Mouse (Mus musculus) embryonic facial prominence, embryonic 12.5 days (tissue): ENCODE results near the gene Gcm1. TPM values are rescaled to one million over a fixed set of nuclear protein-coding genes. Genes with fewer than 3 reads are reported as not detected.
"Not testable (repeated sequence)": the region's sequence is repeated elsewhere in the genome, so short reads cannot be mapped to it uniquely, and the experiment has no call there.

ENCODE experiments used
- ATAC-seq: fragments of 200-750 bp; cut with Nextera tagmentation; 2 replicates; pipeline ENCODE4 v1.8.0; 2017; ENCODE audit not compliant: insufficient number of reproducible peaks, insufficient read depth, low FRiP score, low TSS enrichment
- H3K27ac ChIP-seq: fragments of 300-500 bp; sonication (generic); 2 replicates; pipeline ENCODE4 v1.5.1; 2016; ENCODE audit warnings: mild to moderate bottlenecking
- H3K27me3 ChIP-seq: fragments of 300-500 bp; sonication (generic); 2 replicates; pipeline ENCODE4 v1.6.1; 2016; ENCODE audit warnings: mild to moderate bottlenecking, moderate library complexity
- H3K36me3 ChIP-seq: fragments of 300-500 bp; sonication (generic); 2 replicates; pipeline ENCODE4 v1.6.1; 2016; ENCODE audit warnings: mild to moderate bottlenecking
- H3K4me1 ChIP-seq: fragments of 300-500 bp; sonication (generic); 2 replicates; pipeline ENCODE4 v1.6.1; 2016
- H3K4me2 ChIP-seq: fragments of 300-500 bp; sonication (generic); replicated peaks from 2 replicates; pipeline ENCODE4 v1.6.1; 2016; ENCODE audit warnings: mild to moderate bottlenecking, moderate library complexity
- H3K4me3 ChIP-seq: fragments of 300-500 bp; sonication (generic); 2 replicates; pipeline ENCODE4 v1.5.1; 2016; ENCODE audit warnings: mild to moderate bottlenecking
- H3K9ac ChIP-seq: fragments of 300-500 bp; sonication (generic); 2 replicates; pipeline ENCODE4 v1.6.1; 2016; ENCODE audit warnings: mild to moderate bottlenecking, moderate library complexity
- H3K9me3 ChIP-seq: fragments of 300-500 bp; sonication (generic); 2 replicates; pipeline ENCODE4 v1.6.1; 2016; ENCODE audit warnings: mild to moderate bottlenecking, moderate library complexity
- WGBS: fragments of 180-500 bp; shearing (Covaris S2); methylation state at CpG from one replicate; pipeline ENCODE4 v1.1.7; 2016; 5-methylcytosine and 5-hydroxymethylcytosine counted together
- polyA plus RNA-seq: library from polyadenylated mRNA; unstranded; fragments of >200 nt; fragmentation: Nextera tagmentation; extraction: Ambion mirVana; gene quantifications from 2 replicates; pipeline ENCODE4 v1.2.1, GENCODE M21; 2016

Gcm1 gene
- polyA plus RNA-seq, 1 experiment from 2014 or later = 0.18 TPM

GRCm38 (mm10) chr9:78050452-78050970 lies 1.2 kb upstream of the Gcm1 start:
- H3K4me3 ChIP-seq = no peak overlapping the region
- H3K4me1 ChIP-seq = no peaks in the 10 kb centered on the region
- WGBS = 32% methylated on average over 5 of the region's 5 CpGs
- no peak for ATAC-seq
- H3K4me2 ChIP-seq = no peak overlapping the region
- H3K9me3 ChIP-seq = no peaks in the 10 kb centered on the region
- no peak overlapping the region for H3K9ac ChIP-seq
- H3K36me3 ChIP-seq = no peaks in the 10 kb centered on the region
- H3K27me3 ChIP-seq = no peaks in the 10 kb centered on the region
- H3K27ac ChIP-seq = no peak overlapping the region

- no peak overlapping the region for H3K9ac ChIP-seq
- no peaks in the 10 kb centered on the region for H3K9me3 ChIP-seq
- H3K4me3 ChIP-seq = no peak overlapping the region
- H3K4me1 ChIP-seq = no peaks in the 10 kb centered on the region
- ATAC-seq = no peak
- H3K27me3 ChIP-seq = no peaks in the 10 kb centered on the region
- H3K36me3 ChIP-seq = no peaks in the 10 kb centered on the region
- H3K27ac ChIP-seq = no peak overlapping the region
- 63% methylated on average over 8 of the region's 8 CpGs for WGBS
- no peak overlapping the region for H3K4me2 ChIP-seq
Observed at GRCm38 (mm10) chr9:78053821-78054220, 2.1 kb downstream of the Gcm1 start.

- H3K9ac ChIP-seq = no peak overlapping the region
- no peak overlapping the region for H3K4me2 ChIP-seq
- no peak overlapping the region for H3K27ac ChIP-seq
- H3K27me3 ChIP-seq = no peaks in the 10 kb centered on the region
- ATAC-seq = no peak
- no peak overlapping the region for H3K4me3 ChIP-seq
- 81% methylated on average over 3 of the region's 3 CpGs for WGBS
- no peaks in the 10 kb centered on the region for H3K4me1 ChIP-seq
- H3K36me3 ChIP-seq = no peaks in the 10 kb centered on the region
- no peaks in the 10 kb centered on the region for H3K9me3 ChIP-seq
Observed at GRCm38 (mm10) chr9:78054298-78054697, 2.6 kb downstream of the Gcm1 start.

- no peak overlapping the region for H3K27ac ChIP-seq
- no peak overlapping the region for H3K9ac ChIP-seq
- H3K27me3 ChIP-seq = no peaks in the 10 kb centered on the region
- ATAC-seq = no peak
- no peaks in the 10 kb centered on the region for H3K9me3 ChIP-seq
- H3K4me2 ChIP-seq = no peak overlapping the region
- no peak overlapping the region for H3K4me3 ChIP-seq
- peaks cover 7% of the 10 kb centered on the region; the same call in 1 of the 2 replicates for H3K4me1 ChIP-seq
- 77% methylated on average over 16 of the region's 16 CpGs for WGBS
- H3K36me3 ChIP-seq = no peaks in the 10 kb centered on the region
Observed at GRCm38 (mm10) chr9:78059525-78060120, 7.9 kb downstream of the Gcm1 start.

GRCm38 (mm10) chr9:78062392-78062791 lies 10.7 kb downstream of the Gcm1 start:
- WGBS = 78% methylated on average over 9 of the region's 9 CpGs
- no peak overlapping the region for H3K9ac ChIP-seq
- no peak for ATAC-seq

GRCm38 (mm10) chr9:78064121-78064520 lies 12.4 kb downstream of the Gcm1 start:
- 44% methylated on average over 10 of the region's 10 CpGs for WGBS
- H3K4me2 ChIP-seq = no peak overlapping the region
- H3K27me3 ChIP-seq = no peaks in the 10 kb centered on the region
- 0 out of 2 replicates have a peak overlapping the region, but pooled peaks have one; percentile 11 for H3K27ac ChIP-seq
- H3K9me3 ChIP-seq = no peaks in the 10 kb centered on the region
- ATAC-seq = 0 out of 2 replicates have a peak, but pooled peaks have one; percentile 28
- H3K36me3 ChIP-seq = no peaks in the 10 kb centered on the region
- peaks cover 7% of the 10 kb centered on the region; the same call in 1 of the 2 replicates for H3K4me1 ChIP-seq
- no peak overlapping the region for H3K4me3 ChIP-seq
- no peak overlapping the region for H3K9ac ChIP-seq

More at GRCm38 (mm10) chr9:78062392-78062791, 10.7 kb downstream of the Gcm1 start:
- peaks cover 7% of the 10 kb centered on the region; the same call in 1 of the 2 replicates for H3K4me1 ChIP-seq
- no peak overlapping the region for H3K4me3 ChIP-seq
- H3K27ac ChIP-seq = no peak overlapping the region
- H3K9me3 ChIP-seq = no peaks in the 10 kb centered on the region
- no peaks in the 10 kb centered on the region for H3K27me3 ChIP-seq
- H3K36me3 ChIP-seq = no peaks in the 10 kb centered on the region
- no peak overlapping the region for H3K4me2 ChIP-seq

GRCm38 (mm10) chr9:78070496-78070895 lies 18.8 kb downstream of the Gcm1 start:
- Histone ChIP-seq H3K9ac (no peak overlapping the region), H3K4me2 (no peak overlapping the region), H3K36me3 (no peaks in the 10 kb centered on the region), H3K4me1 (no peaks in the 10 kb centered on the region), H3K27me3 (no peaks in the 10 kb centered on the region), H3K9me3 (no peaks in the 10 kb centered on the region), H3K4me3 (no peak overlapping the region), H3K27ac (no peak overlapping the region)
- no peak for ATAC-seq
- 71% methylated on average over 5 of the region's 5 CpGs for WGBS

- H3K36me3 ChIP-seq = no peaks in the 10 kb centered on the region
- H3K4me3 ChIP-seq = no peak overlapping the region
- no peaks in the 10 kb centered on the region for H3K27me3 ChIP-seq
- H3K4me1 ChIP-seq = no peaks in the 10 kb centered on the region
- no peaks in the 10 kb centered on the region for H3K9me3 ChIP-seq
- no peak overlapping the region for H3K4me2 ChIP-seq
- ATAC-seq = no peak
- no peak overlapping the region for H3K9ac ChIP-seq
- no peak overlapping the region for H3K27ac ChIP-seq
- WGBS = 81% methylated on average over 4 of the region's 4 CpGs
Observed at GRCm38 (mm10) chr9:78071626-78072025, 19.9 kb downstream of the Gcm1 start.

- H3K27ac ChIP-seq, H3K27me3 ChIP-seq, H3K4me2 ChIP-seq, H3K9ac ChIP-seq, H3K4me3 ChIP-seq, H3K4me1 ChIP-seq, ATAC-seq, H3K9me3 ChIP-seq, H3K36me3 ChIP-seq: not testable (repeated sequence)
- WGBS = 96% methylated on average over 3 of the region's 3 CpGs
Observed at GRCm38 (mm10) chr9:78073291-78073690, 21.6 kb downstream of the Gcm1 start.

GRCm38 (mm10) chr9:78073713-78074340 lies 22.1 kb downstream of the Gcm1 start:
- WGBS = 93% methylated on average over 13 of the region's 13 CpGs
- H3K4me3 ChIP-seq = no peak overlapping the region
- no peaks in the 10 kb centered on the region for H3K9me3 ChIP-seq
- H3K27ac ChIP-seq = no peak overlapping the region
- no peak for ATAC-seq
- no peaks in the 10 kb centered on the region for H3K36me3 ChIP-seq
- no peak overlapping the region for H3K9ac ChIP-seq
- H3K4me2 ChIP-seq = no peak overlapping the region
- H3K27me3 ChIP-seq = no peaks in the 10 kb centered on the region
- no peaks in the 10 kb centered on the region for H3K4me1 ChIP-seq

- H3K4me1 ChIP-seq = no peaks in the 10 kb centered on the region
- H3K4me2 ChIP-seq = no peak overlapping the region
- no peak overlapping the region for H3K4me3 ChIP-seq
- H3K9ac ChIP-seq = no peak overlapping the region
- ATAC-seq = no peak
- no peaks in the 10 kb centered on the region for H3K36me3 ChIP-seq
- no peaks in the 10 kb centered on the region for H3K9me3 ChIP-seq
- WGBS = 87% methylated on average over 3 of the region's 3 CpGs
- no peak overlapping the region for H3K27ac ChIP-seq
- H3K27me3 ChIP-seq = no peaks in the 10 kb centered on the region
Observed at GRCm38 (mm10) chr9:78075256-78075655, 23.5 kb downstream of the Gcm1 start.

GRCm38 (mm10) chr9:78078240-78078639 lies 26.5 kb downstream of the Gcm1 start:
- 29% methylated on average over 2 of the region's 2 CpGs for WGBS

More at GRCm38 (mm10) chr9:78078240-78078639, 26.5 kb downstream of the Gcm1 start:
- Histone ChIP-seq H3K4me3 (no peak overlapping the region), H3K4me1 (no peaks in the 10 kb centered on the region), H3K9me3 (no peaks in the 10 kb centered on the region), H3K9ac (no peak overlapping the region), H3K27ac (no peak overlapping the region), H3K4me2 (no peak overlapping the region), H3K36me3 (peaks cover 16% of the 10 kb centered on the region), H3K27me3 (no peaks in the 10 kb centered on the region)
- no peak for ATAC-seq
